Mouse (Mus musculus): ENCODE results near the gene Chrnb1. TPM values are rescaled to one million over a fixed set of nuclear protein-coding genes. Genes with fewer than 3 reads are reported as not detected.

The Chrnb1 gene
- polyA plus RNA-seq, 1 experiment from 2014 or later, result 1.5 TPM

GRCm38 (mm10) chr11:69766872-69767624, 28.7 kb downstream of the Chrnb1 start:
- H3K4me1 ChIP-seq, result peaks cover 20% of the 10 kb centered on the region
- peak overlapping the region; percentile 86 for H3K4me3 ChIP-seq
- H3K9ac ChIP-seq, result peak overlapping the region; percentile 96
- no peaks in the 10 kb centered on the region for H3K36me3 ChIP-seq (ENCODE audit: poor library complexity, severe bottlenecking)
- ATAC-seq, result peak; percentile 23; the same call in 1 of the 2 replicates
- 76% methylated on average over 13 of the region's 13 CpGs for WGBS
- peak overlapping the region; percentile 10; the same call in 1 of the 2 replicates for H3K27ac ChIP-seq
- H3K4me2 ChIP-seq, result peak overlapping the region; percentile 79
- no peaks in the 10 kb centered on the region for H3K9me3 ChIP-seq (replicated peaks)
- no peaks in the 10 kb centered on the region for H3K27me3 ChIP-seq

GRCm38 (mm10) chr11:69766126-69766609, 29.6 kb downstream of the Chrnb1 start:
- peak overlapping the region; percentile 65 for H3K27ac ChIP-seq
- ATAC-seq, result peak; percentile 85

DNA sequence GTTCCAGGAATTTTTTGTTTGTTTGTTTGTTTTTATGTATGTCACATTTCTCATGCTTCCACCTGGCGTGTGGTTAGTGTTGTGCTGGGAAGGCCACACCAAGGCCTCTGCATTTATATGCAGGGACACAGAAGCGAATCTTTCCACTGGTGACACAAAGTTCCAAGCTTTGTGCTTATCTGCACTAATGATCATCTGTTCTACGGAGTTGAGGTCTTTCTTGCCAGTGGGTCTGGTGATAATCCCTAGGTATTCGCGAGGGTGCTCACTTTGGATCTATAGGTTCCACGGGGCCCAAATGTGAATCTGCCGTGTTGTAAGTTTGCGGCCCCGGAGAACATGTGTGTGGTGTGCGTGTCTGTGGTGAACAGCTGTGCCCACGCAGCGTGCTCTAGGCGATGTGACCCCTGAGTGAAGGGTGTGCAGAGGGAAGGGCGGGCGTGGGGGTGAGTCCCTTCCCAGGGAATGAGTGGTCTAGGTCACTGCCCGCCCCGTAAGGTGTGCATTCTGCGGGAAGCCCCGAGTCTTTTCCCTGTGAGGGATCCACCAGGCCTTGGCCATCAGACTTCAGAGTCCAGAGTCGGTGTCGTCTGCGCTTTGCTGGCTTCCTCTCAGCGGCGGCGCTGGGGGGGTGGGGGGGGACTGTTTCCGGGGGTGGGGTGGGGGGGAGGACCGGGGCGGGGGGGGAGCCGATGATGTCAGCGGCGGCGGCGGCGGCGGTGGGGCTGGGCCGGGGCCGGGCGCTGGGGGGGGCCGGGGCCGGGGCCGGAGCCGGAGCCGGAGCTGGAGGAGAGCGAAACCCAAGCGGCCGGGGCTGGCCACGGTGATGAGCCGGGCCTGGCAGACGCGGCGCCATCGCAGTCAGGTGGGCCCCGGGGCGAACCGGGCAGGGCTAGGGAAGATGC, 30.3 kb downstream of the Chrnb1 start, which contains the start of gene Zbtb4:
Gene Zbtb4 (plus strand): TSS at position 692 of the 905 bp plus-strand sequence.
- Histone ChIP-seq H3K4me3 (peak within 1 kb of the TSS; percentile 86), H3K9ac (peak within 1 kb of the TSS; percentile 96), H3K27me3 (no peaks in the 10 kb centered on the region), H3K27ac (peak within 1 kb of the TSS; percentile 65), H3K36me3 (ENCODE audit: poor library complexity, severe bottlenecking) (no peaks in the 10 kb centered on the region), H3K4me1 (peaks cover 25% of the 10 kb centered on the region), H3K4me2 (peak within 1 kb of the TSS; percentile 79), H3K9me3 (replicated peaks) (no peaks in the 10 kb centered on the region)
- peak; percentile 69 for ATAC-seq
- 18% methylated on average over 44 of the region's 55 CpGs for WGBS

More at GRCm38 (mm10) chr11:69766126-69766609, 29.6 kb downstream of the Chrnb1 start:
- H3K4me2 ChIP-seq, result peak overlapping the region; percentile 79
- WGBS, result under 1% methylated on average over 34 of the region's 37 CpGs
- no peaks in the 10 kb centered on the region for H3K36me3 ChIP-seq (ENCODE audit: poor library complexity, severe bottlenecking)
- H3K4me1 ChIP-seq, result peaks cover 20% of the 10 kb centered on the region
- H3K9ac ChIP-seq, result peak overlapping the region; percentile 96
- peak overlapping the region; percentile 86 for H3K4me3 ChIP-seq
- H3K27me3 ChIP-seq, result no peaks in the 10 kb centered on the region
- H3K9me3 ChIP-seq (replicated peaks), result no peaks in the 10 kb centered on the region

- H3K4me1 ChIP-seq, result peaks cover 36% of the 10 kb centered on the region
- no peak overlapping the region for H3K27ac ChIP-seq
- 74% methylated on average over 7 of the region's 7 CpGs for WGBS
- no peak overlapping the region for H3K4me3 ChIP-seq
- no peak for ATAC-seq
- H3K36me3 ChIP-seq (ENCODE audit: poor library complexity, severe bottlenecking), result no peaks in the 10 kb centered on the region
- no peak overlapping the region for H3K4me2 ChIP-seq
- no peaks in the 10 kb centered on the region for H3K9me3 ChIP-seq (replicated peaks)
- no peaks in the 10 kb centered on the region for H3K27me3 ChIP-seq
- no peak overlapping the region for H3K9ac ChIP-seq
Observed at GRCm38 (mm10) chr11:69763551-69763950, 32.2 kb downstream of the Chrnb1 start.

GRCm38 (mm10) chr11:69761868-69762267, 33.9 kb downstream of the Chrnb1 start, which contains the start of gene Slc35g3:
Gene Slc35g3 (minus strand): TSS chr11:69761968.
- H3K9ac ChIP-seq, result 0 out of 2 replicates have a peak within 1 kb of the TSS, but pooled peaks have one; percentile 87
- H3K9me3 ChIP-seq (replicated peaks), result no peaks in the 10 kb centered on the region
- peak within 1 kb of the TSS; percentile 97; the same call in 1 of the 2 replicates for H3K27ac ChIP-seq
- WGBS, result 72% methylated on average over 1 of the region's 1 CpGs
- no peaks in the 10 kb centered on the region for H3K36me3 ChIP-seq (ENCODE audit: poor library complexity, severe bottlenecking)
- H3K4me1 ChIP-seq, result peaks cover 35% of the 10 kb centered on the region
- ATAC-seq, result no peak
- H3K27me3 ChIP-seq, result no peaks in the 10 kb centered on the region
- H3K4me3 ChIP-seq, result no peak within 1 kb of the TSS
- no peak within 1 kb of the TSS for H3K4me2 ChIP-seq

DNA sequence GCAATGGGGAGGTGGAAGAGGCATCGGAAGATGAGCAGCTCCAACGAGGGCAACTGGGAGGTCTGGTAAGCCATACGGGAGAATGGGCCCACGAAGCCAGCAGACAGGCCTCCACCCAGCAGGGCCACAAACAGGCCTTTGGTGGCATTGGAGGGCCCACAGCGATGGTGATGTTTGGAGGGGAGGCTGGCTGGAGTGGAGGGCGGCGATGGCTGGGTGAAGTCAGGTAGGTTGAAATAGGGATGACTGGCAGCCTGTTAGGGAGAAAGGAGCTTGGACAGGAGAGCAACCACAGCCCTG, 34.9 kb downstream of the Chrnb1 start:
- WGBS, result 90% methylated on average over 7 of the region's 7 CpGs
- Histone ChIP-seq H3K9me3 (replicated peaks) (no peaks in the 10 kb centered on the region), H3K4me1 (peaks cover 38% of the 10 kb centered on the region), H3K9ac (0 out of 2 replicates have a peak overlapping the region, but pooled peaks have one; percentile 87), H3K27ac (peak overlapping the region; percentile 97), H3K4me2 (no peak overlapping the region), H3K27me3 (no peaks in the 10 kb centered on the region), H3K4me3 (no peak overlapping the region), H3K36me3 (ENCODE audit: poor library complexity, severe bottlenecking) (no peaks in the 10 kb centered on the region)
- ATAC-seq, result no peak

DNA sequence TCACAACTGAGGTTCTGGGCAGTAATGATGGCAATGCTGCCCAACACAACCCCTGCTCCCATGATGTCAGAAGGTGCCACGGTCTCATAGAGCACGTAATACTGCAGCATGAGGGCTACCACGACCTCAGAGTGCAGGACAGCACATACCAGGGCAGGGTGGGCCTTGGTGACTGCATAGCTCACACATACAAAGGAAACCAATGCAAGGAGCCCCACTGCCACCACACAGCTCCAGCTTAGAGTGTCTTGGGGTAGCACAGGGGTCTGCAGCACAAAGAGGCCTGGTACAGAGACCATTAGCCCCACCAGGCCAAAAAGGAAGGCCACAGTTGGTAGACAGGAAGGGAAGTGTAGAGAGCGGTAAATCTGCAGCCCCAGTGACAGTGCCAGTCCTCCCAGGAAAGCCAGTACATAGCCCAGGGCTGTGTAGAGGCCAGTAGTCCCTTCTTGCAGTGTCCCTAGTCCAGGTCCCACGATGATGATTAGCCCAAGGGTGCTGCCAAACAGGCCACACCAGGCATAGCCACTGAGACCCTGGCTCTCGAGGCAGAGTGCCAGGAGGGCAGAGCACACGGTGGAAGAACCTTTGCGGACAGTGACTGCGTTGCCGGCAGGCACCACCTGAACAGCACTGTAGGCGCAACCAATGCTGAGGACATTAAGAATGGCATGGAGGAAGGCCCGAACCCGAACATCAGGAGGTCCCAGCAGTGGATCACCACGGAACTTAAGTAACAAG, 35.4 kb downstream of the Chrnb1 start:
- peak overlapping the region; percentile 58 for H3K4me3 ChIP-seq
- no peaks in the 10 kb centered on the region for H3K36me3 ChIP-seq (ENCODE audit: poor library complexity, severe bottlenecking)
- H3K4me2 ChIP-seq, result peak overlapping the region; percentile 71
- peaks cover 40% of the 10 kb centered on the region for H3K4me1 ChIP-seq
- WGBS, result 80% methylated on average over 14 of the region's 14 CpGs
- no peak for ATAC-seq
- no peaks in the 10 kb centered on the region for H3K9me3 ChIP-seq (replicated peaks)
- H3K27ac ChIP-seq, result peak overlapping the region; percentile 97
- H3K9ac ChIP-seq, result peak overlapping the region; percentile 87
- no peaks in the 10 kb centered on the region for H3K27me3 ChIP-seq

DNA sequence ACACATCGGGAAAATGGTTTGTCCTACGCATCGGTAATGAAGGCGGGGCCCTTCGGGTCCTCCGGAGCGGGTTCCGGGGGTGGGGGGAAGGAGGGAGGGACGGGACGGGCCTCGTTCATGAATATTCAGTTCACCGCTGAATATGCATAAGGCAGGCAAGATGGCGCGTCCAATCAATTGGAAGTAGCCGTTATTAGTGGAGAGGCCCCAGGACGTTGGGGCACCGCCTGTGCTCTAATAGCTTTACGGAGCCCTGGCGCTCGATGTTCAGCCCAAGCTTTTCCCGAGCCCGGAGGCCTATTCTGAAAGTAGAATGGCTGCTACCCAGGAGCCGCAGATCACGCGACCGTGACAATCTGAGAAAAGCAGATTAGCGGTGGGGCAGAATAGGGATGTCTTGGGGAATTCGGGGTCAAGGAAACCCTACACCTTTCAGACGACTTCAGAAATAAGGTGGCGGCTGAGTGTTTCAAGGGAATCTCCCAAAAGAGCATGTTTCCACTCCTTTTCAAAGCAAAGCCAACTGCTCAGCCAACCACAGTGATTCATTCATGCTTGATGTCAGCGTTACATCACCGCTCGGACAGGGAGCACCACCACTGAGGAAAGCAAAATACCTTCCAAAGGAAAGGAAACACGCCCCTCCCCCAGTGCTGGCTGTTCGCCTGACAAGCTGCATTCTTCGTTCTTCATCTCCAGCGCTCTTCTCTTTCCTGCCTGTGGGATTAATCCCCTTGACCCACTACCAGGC, 36.6 kb downstream of the Chrnb1 start:
- Histone ChIP-seq H3K4me2 (peak overlapping the region; percentile 71), H3K9ac (peak overlapping the region; percentile 87), H3K4me3 (peak overlapping the region; percentile 58), H3K9me3 (replicated peaks) (no peaks in the 10 kb centered on the region), H3K36me3 (ENCODE audit: poor library complexity, severe bottlenecking) (no peaks in the 10 kb centered on the region), H3K27me3 (no peaks in the 10 kb centered on the region), H3K27ac (peak overlapping the region; percentile 97), H3K4me1 (peaks cover 50% of the 10 kb centered on the region)
- WGBS, result 0% methylated on average over 37 of the region's 37 CpGs
- ATAC-seq, result peak; percentile 87

GRCm38 (mm10) chr11:69758478-69758970, 37.2 kb downstream of the Chrnb1 start, which contains the start of gene Polr2a:
Gene Polr2a (minus strand): TSS chr11:69758637.
- 1% methylated on average over 33 of the region's 36 CpGs for WGBS
- H3K4me2 ChIP-seq, result peak within 1 kb of the TSS; percentile 71
- ATAC-seq, result peak; percentile 96
- no peaks in the 10 kb centered on the region for H3K27me3 ChIP-seq
- no peaks in the 10 kb centered on the region for H3K36me3 ChIP-seq (ENCODE audit: poor library complexity, severe bottlenecking)
- peak within 1 kb of the TSS; percentile 97 for H3K27ac ChIP-seq
- H3K4me3 ChIP-seq, result peak within 1 kb of the TSS; percentile 58
- peaks cover 56% of the 10 kb centered on the region for H3K4me1 ChIP-seq
- peak within 1 kb of the TSS; percentile 87 for H3K9ac ChIP-seq
- H3K9me3 ChIP-seq (replicated peaks), result no peaks in the 10 kb centered on the region

DNA sequence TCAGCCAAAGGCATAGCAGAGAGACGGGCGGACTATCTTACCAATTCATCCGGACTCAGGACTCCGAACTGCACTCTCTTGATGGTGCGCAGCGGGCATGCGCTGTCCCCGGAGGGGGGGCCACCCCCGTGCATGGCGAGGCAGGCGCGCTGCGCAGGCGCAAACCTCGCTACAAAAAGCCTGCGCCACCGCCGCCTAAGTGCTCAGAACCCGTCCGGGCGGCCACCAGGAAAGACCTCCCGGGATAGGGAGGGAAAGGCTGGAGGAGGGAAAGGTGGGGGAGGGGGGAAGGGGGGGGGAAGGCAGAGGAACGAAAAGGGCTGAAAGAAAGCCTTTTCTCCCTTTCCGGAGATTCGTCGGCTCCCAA, 37.7 kb downstream of the Chrnb1 start:
- H3K27me3 ChIP-seq, result no peaks in the 10 kb centered on the region
- peak overlapping the region; percentile 71 for H3K4me2 ChIP-seq
- no peaks in the 10 kb centered on the region for H3K36me3 ChIP-seq (ENCODE audit: poor library complexity, severe bottlenecking)
- WGBS, result 0% methylated on average over 24 of the region's 26 CpGs
- peak overlapping the region; percentile 87 for H3K9ac ChIP-seq
- no peaks in the 10 kb centered on the region for H3K9me3 ChIP-seq (replicated peaks)
- H3K27ac ChIP-seq, result peak overlapping the region; percentile 97
- peak; percentile 88 for ATAC-seq
- peak overlapping the region; percentile 58 for H3K4me3 ChIP-seq
- H3K4me1 ChIP-seq, result peaks cover 58% of the 10 kb centered on the region
